Mouse (Mus musculus) lung, adult 2 months (tissue): ENCODE data around the gene Fam169b.

ENCODE experiments used
- CTCF ChIP-seq: fragments of 200-500 bp; IDR thresholded peaks from 2 replicates; pipeline ENCODE4 v1.5.1; 2011; ENCODE audit warnings: mild to moderate bottlenecking, low read length, control low read depth; ENCODE audit not compliant: insufficient read depth
- POLR2A ChIP-seq: fragments of 200-500 bp; IDR thresholded peaks from 2 replicates; pipeline ENCODE4 v1.6.1; 2011; ENCODE audit warnings: low read depth, mild to moderate bottlenecking, control low read depth, low read length, borderline replicate concordance; ENCODE audit errors: extremely low read depth

- TF ChIP-seq POLR2A = no peak
- no peak for TF ChIP-seq CTCF
Observed at GRCm38 (mm10) chr7:68258326-68259150, 15.1 kb upstream of the Fam169b start.
